Mouse (Mus musculus) testis, adult 2 months (tissue): ENCODE data around the gene Wdr46. TPM values are rescaled to one million over a fixed set of nuclear protein-coding genes. Genes with fewer than 3 reads are reported as not detected.
A peak's percentile ranks its signal among the peaks of the same experiment; 100 is the strongest.

Experiments used
- H3K27ac ChIP-seq: fragments of 200-500 bp; 2 replicates; pipeline ENCODE4 v1.5.1; 2012; ENCODE audit warnings: low read depth, low read length; ENCODE audit not compliant: control insufficient read depth, insufficient read depth
- H3K27me3 ChIP-seq: fragments of 200-500 bp; 2 replicates; pipeline ENCODE4 v1.6.1; 2012; ENCODE audit warnings: mild to moderate bottlenecking, low read length, moderate library complexity; ENCODE audit not compliant: control insufficient read depth, insufficient read depth
- H3K36me3 ChIP-seq: fragments of 200-500 bp; 2 replicates; pipeline ENCODE4 v1.6.1; 2012; ENCODE audit warnings: mild to moderate bottlenecking, low read length; ENCODE audit not compliant: control insufficient read depth, insufficient read depth
- H3K4me1 ChIP-seq: fragments of 200-500 bp; 2 replicates; pipeline ENCODE4 v1.6.1; 2012; ENCODE audit warnings: low read length; ENCODE audit not compliant: control insufficient read depth, insufficient read depth
- H3K4me3 ChIP-seq: fragments of 200-500 bp; 2 replicates; pipeline ENCODE4 v1.5.1; 2012; ENCODE audit warnings: low read depth, mild to moderate bottlenecking, low read length, moderate library complexity, mixed read lengths; ENCODE audit not compliant: control insufficient read depth
- CTCF ChIP-seq: fragments of 200-500 bp; IDR thresholded peaks from 2 replicates; pipeline ENCODE4 v1.5.1; 2012; ENCODE audit warnings: low read depth, mild to moderate bottlenecking, inconsistent platforms, low read length, moderate library complexity; ENCODE audit not compliant: control insufficient read depth, insufficient read depth, insufficient replicate concordance
- POLR2A ChIP-seq: fragments of 200-500 bp; IDR thresholded peaks from 2 replicates; pipeline ENCODE4 v1.6.1; 2012; ENCODE audit warnings: low read depth, mild to moderate bottlenecking, inconsistent platforms, low read length, moderate library complexity; ENCODE audit not compliant: control insufficient read depth
- polyA plus RNA-seq: library from polyadenylated mRNA; depleted of rRNA; stranded (reverse); fragments of >200 nt; gene quantifications from 2 replicates; pipeline ENCODE4 v1.2.3, GENCODE M21; 2012

Gene Wdr46
- polyA plus RNA-seq, 1 experiment, result 25.4 TPM

DNA sequence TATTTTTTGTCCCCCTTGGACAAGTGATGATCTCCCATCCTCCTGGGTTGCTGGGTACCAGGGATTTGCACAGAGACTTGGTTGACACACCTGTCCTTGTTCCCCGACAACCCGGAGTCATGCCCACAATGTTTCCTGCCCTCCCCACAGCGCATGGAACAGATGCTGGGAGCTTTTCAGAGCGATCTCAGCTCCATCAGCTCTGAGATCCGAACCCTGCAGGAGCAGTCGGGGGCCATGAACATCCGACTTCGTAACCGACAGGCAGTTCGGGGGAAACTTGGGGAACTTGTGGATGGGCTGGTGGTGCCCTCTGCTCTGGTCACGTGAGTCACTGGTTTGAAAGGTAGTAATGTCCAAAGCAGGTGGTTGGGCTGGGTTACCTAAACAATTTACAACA is 18.0 kb downstream of the Wdr46 start:
- Histone ChIP-seq H3K27me3 (no peaks in the 10 kb centered on the region), H3K36me3 (no peaks in the 10 kb centered on the region; the same call in none of the 2 replicates), H3K4me3 (no peak overlapping the region), H3K4me1 (peaks cover 5% of the 10 kb centered on the region), H3K27ac (no peak overlapping the region)
- TF ChIP-seq CTCF, result no peak
- no peak for TF ChIP-seq POLR2A

DNA sequence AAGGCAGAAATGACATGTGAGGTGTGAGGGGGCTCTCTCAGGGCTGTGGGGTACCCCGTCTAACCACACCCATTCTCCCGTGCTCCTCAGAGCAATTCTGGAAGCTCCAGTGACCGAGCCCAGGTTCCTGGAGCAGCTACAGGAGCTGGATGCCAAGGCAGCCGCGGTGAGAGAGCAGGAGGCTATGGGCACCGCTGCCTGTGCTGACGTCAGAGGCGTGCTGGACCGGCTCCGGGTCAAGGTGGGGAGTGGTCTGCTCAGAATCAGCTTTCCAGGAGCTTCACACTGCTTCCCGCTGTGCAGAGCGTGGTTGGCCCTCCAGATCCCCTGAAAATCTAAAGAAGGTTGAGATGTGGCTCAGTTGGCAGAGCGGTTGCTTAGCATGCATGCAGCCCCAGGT is 18.7 kb downstream of the Wdr46 start:
- no peaks in the 10 kb centered on the region for H3K27me3 ChIP-seq
- no peak overlapping the region for H3K27ac ChIP-seq
- H3K4me3 ChIP-seq, result no peak overlapping the region
- H3K4me1 ChIP-seq, result peaks cover 5% of the 10 kb centered on the region
- TF ChIP-seq CTCF, result no peak
- no peak for TF ChIP-seq POLR2A
- no peaks in the 10 kb centered on the region; the same call in none of the 2 replicates for H3K36me3 ChIP-seq

DNA sequence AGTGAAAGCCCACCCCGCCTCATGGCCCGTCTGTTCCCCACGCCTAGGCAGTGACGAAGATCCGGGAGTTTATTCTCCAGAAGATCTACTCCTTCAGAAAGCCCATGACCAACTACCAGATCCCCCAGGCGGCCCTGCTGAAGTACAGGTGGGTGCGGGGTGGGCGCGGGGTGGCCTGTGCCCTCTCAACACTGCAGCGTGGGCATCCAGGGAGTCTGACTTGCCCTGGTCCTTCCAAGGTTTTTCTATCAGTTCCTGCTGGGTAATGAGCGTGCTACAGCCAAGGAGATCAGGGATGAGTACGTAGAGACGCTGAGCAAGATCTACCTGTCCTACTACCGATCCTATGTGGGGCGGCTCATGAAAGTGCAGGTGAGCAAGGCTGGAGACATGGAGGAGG is 19.5 kb downstream of the Wdr46 start:
- no peak overlapping the region for H3K27ac ChIP-seq
- no peak for TF ChIP-seq CTCF
- no peak for TF ChIP-seq POLR2A
- no peaks in the 10 kb centered on the region for H3K27me3 ChIP-seq
- H3K4me3 ChIP-seq, result no peak overlapping the region
- no peaks in the 10 kb centered on the region; the same call in none of the 2 replicates for H3K36me3 ChIP-seq
- H3K4me1 ChIP-seq, result peaks cover 3% of the 10 kb centered on the region

DNA sequence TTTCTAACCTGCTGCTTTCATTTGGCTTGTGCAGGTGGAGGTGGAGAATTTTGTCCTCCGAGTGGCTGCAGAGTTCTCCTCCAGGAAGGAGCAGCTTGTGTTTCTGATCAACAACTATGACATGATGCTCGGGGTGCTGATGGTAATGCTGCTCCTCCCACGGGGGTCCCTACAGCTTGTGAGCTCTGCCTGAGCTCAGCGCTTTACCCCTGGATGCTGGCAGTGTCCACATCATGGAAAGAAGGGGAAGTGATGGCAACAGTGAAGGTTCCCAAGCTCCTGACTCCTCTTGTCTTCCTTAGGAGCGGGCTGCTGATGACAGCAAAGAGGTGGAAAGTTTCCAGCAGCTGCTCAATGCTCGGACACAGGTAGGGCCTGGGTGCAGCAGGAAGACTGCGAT is 22.4 kb downstream of the Wdr46 start:
- no peak overlapping the region for H3K4me3 ChIP-seq
- H3K4me1 ChIP-seq, result no peaks in the 10 kb centered on the region
- no peaks in the 10 kb centered on the region; the same call in none of the 2 replicates for H3K36me3 ChIP-seq
- H3K27me3 ChIP-seq, result no peaks in the 10 kb centered on the region
- no peak overlapping the region for H3K27ac ChIP-seq
- no peak for TF ChIP-seq POLR2A
- no peak for TF ChIP-seq CTCF

DNA sequence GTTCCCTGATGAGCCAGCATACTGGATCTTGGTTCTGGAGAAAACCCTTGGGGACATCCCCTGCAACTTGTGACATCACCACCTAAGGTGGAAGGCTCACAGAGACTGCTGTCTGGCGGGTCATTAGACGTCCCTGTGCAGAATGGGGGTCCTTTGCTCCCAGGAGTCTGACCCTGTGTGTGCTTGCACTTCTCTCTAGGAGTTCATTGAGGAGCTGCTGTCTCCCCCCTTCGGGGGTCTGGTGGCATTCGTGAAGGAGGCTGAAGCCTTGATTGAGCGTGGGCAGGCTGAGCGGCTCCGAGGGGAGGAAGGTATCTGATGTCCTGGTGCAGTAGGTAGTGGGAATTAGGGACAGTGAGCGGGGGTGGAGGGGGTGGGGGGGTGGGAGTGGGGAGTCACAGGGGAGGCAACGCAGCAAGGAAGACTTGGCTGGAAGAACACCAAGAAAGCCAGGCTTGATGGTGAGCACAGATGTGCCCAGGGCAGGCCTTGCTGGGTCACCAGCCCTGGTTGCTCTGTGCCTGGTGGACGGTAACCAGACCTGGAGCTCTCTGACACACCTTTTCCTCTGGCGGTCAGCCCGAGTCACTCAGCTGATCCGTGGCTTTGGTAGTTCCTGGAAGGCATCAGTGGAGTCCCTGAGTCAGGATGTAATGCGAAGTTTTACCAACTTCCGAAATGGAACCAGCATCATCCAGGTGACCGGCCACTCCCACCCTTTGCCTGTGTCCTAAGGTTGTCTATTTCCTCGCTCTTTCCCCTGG is 24.8 kb downstream of the Wdr46 start:
- Histone ChIP-seq H3K27ac (no peak overlapping the region), H3K27me3 (no peaks in the 10 kb centered on the region), H3K4me1 (no peaks in the 10 kb centered on the region; the same call in none of the 2 replicates), H3K36me3 (no peaks in the 10 kb centered on the region), H3K4me3 (no peak overlapping the region)
- TF ChIP-seq POLR2A (no peak), CTCF (no peak)

DNA sequence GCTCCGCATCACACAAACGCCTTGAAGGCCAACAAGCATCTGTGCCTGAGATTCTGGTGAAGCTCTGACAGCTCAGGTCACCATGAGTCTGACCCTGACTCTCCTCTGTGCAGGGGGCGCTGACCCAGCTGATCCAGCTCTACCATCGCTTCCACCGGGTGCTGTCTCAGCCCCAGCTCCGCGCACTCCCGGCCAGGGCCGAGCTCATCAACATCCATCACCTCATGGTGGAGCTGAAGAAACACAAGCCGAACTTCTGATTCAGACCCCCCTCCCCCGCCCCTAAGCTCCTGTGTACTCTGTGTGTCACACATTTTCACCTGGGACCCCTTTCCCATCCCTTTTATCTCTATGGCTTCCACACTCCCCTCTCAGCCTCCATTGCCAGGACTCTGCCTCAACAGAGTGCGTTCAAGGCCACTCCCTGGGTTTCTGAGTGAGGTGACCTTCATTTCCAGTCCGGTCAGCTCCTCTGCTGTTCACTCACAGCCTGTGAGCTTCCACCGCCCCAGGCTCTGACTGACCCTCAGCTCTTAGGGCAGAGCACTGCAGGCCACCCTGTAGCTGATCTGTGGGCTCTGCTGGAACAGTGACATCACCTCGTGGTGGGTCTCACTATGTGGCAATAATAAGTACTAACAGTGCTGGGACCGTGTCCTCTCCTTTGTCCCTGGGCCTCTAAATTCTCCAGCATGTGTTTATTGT is 25.5 kb downstream of the Wdr46 start:
- H3K36me3 ChIP-seq, result no peaks in the 10 kb centered on the region
- H3K4me1 ChIP-seq, result no peaks in the 10 kb centered on the region; the same call in none of the 2 replicates
- no peak for TF ChIP-seq CTCF
- no peak for TF ChIP-seq POLR2A
- no peak overlapping the region for H3K27ac ChIP-seq
- no peaks in the 10 kb centered on the region for H3K27me3 ChIP-seq
- H3K4me3 ChIP-seq, result no peak overlapping the region

DNA sequence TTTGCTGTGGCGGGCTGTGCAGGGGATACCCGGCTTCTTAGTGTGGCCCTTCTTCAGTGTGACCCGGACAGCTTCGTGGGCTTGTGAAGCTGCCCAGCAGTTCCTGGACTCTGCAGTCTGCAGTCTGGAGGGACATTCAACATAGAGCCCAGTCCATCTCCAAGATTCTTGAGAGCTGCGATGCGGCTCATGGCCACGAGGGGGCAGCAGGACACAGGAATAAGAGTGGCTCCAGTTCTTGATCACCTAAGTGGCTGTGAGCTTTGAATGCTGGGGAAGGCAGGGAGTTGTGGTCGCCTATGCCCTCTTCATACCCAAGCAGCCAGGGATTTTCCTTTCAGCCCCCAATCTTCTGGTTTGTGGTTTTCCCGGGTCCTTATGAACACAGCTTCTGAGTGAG is 28.0 kb downstream of the Wdr46 start:
- no peaks in the 10 kb centered on the region for H3K27me3 ChIP-seq
- no peak overlapping the region for H3K27ac ChIP-seq
- H3K4me1 ChIP-seq, result no peaks in the 10 kb centered on the region; the same call in none of the 2 replicates
- no peaks in the 10 kb centered on the region for H3K36me3 ChIP-seq
- TF ChIP-seq POLR2A (no peak), CTCF (peak; percentile 93)
- no peak overlapping the region for H3K4me3 ChIP-seq
